Mouse (Mus musculus): ENCODE results near the gene Elof1. TPM values are rescaled to one million over a fixed set of nuclear protein-coding genes. Genes with fewer than 3 reads are reported as not detected.
"Not testable (repeated sequence)": the region's sequence is repeated elsewhere in the genome, so short reads cannot be mapped to it uniquely, and the experiment has no call there.

Gene Elof1
- total RNA-seq, 2 experiments from 2014 or later, result 80.6 to 88.5 TPM

DNA sequence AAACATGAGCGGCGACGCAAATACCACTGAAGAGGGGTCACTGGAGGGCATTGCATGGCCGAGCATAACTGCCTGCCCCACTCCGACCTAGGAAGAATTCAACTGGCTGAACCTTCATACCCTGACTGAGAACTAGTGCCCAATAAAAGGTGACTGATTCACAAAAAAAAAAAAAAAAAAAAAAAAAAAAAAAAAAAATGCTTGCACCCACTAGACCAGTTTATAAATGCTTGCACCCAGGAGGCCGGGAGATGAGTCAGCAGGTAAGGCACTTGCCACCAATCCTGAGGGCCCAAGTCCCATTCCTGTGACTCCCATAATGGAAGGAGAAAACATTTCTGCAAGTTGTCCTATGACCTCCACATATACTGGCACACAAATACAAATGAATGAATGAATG lies 24.2 kb downstream of the Elof1 start:
- DNase-seq, result no peak

DNA sequence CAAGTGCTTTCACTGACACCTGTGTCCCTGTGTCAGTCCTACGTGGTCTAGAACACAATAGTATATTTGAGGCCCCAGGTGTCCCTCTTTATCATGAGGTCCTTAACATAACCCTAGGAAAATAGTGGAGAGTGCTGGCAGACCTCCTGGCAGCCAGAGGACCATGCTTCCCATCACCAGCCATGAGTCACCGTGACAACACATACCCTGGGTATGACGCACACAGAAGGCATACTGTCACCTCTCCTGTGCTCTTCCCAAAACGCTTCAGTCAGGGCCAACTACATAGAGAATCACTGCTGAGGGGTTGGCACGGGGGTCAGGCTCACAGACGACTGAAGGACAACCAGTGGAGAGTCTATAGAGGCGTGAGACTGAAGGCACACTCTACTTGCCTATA lies 27.0 kb downstream of the Elof1 start:
- peak; percentile 51 for DNase-seq

DNA sequence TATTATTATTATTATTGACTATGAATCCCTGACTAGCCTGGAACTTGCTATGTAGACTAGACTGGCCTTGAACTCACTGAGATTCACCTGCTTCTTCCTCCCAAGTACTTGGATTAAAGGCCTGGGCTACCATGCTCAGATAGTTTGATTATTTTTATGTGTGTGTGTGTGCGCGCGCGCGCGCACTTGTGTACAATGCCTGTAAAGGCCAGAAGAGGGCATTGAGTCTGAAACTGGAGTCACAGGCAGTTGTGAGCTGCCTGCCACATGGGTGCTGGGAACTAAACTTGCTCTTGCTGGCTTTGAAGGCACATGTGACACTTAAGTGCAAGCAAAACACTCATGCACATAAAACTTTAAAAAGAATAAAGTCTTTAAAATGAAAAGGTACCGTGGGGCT lies 27.7 kb downstream of the Elof1 start:
- DNase-seq, result no peak

GRCm38 (mm10) chr9:22087034-22087618 lies 29.8 kb downstream of the Elof1 start:
- DNase-seq, result no peak

GRCm38 (mm10) chr9:22086012-22086411 lies 31.0 kb downstream of the Elof1 start:
- DNase-seq, result no peak

DNA sequence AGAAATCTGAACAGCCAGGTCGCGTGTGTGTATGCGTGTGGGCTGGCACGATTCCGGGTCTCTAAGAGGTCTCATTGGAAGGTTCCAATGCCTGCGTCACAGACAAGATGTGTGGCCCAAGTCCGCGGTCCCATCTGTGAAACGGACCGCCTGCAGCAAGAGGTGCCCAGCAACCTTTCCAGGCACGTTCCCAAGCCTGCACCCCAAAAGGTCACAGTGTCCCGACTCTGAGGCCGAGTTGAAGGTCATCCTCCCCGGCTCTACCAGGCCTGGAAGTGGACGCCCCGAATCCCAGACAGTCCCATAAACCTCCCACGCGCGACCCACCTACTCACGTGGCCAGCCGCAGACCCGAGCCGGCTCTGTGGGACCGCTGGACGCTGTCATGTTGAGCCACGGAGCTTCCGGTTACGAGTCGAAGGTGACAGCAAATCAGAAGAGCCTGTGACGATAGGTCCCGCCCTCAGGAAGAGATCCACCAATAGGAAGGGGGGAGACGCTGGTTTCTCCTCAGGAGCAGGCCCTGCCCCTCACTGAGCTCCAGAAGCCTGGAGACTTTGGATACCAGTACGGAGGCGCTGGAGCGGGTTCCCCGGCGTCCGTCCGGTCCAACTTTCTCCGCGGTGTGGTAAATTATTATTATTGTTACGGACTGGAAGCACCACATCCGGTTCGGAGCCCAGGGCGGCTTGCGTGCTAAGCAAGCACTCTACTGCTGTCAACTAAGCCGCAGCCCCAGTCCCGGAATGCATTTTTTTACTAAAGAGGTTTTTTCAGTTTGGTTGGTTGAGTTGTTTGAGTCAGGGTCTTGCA lies 31.7 kb downstream of the Elof1 start, which contains the start of gene Ecsit:
Gene Ecsit (minus strand): TSS at position 417 of the 813 bp plus-strand sequence.
- DNase-seq, result peak; percentile 92

DNA sequence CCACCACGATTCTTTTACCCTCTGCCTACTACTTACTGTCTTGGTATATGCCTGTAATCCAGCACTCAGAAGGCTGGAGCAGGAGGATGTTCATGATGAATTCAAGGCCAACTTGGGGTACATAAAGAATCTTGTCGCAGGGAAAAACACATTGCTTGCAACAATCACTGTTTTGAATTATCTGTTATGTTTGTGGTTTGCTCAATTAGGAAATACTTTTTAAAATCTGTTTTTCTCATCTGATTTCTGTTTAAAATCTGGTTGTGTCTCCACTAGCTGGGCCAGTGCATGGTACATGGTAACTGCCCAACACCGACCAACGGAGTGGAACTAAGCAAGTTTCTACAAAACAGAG lies 32.3 kb downstream of the Elof1 start:
- no peak for DNase-seq

- DNase-seq, result no peak
Observed at GRCm38 (mm10) chr9:22076223-22076622, 40.7 kb downstream of the Elof1 start.

DNA sequence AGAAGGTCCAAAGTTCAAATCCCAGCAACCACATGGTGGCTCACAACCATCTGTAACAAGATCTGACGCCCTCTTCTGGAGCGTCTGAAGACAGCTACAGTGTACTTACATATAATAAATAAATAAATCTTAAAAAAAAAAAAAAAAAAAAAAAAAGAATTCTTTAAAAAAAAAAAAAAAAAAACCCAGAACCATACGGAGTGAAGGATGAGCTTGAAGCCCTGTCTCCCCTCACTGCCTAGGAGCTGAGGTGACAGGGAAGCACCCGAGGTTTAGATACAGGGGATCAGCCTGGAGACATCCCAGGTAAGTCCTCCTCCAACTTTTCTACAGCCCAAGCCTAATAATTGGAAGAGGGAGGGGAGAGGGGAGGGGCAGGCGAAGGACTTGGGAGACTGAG lies 41.2 kb downstream of the Elof1 start:
- DNase-seq, result not testable (repeated sequence)

GRCm38 (mm10) chr9:22072276-22072675 lies 44.7 kb downstream of the Elof1 start:
- peak; percentile 19 for DNase-seq

- peak; percentile 97 for DNase-seq
Observed at GRCm38 (mm10) chr9:22070791-22071573, 46.0 kb downstream of the Elof1 start, which contains the start of the genes Gm49318 and Zfp653. Gm49318 (minus strand) TSS chr9:22071259. Zfp653 (minus strand) TSS chr9:22071376.

GRCm38 (mm10) chr9:22069881-22070553 lies 47.0 kb downstream of the Elof1 start:
- DNase-seq, result no peak

DNA sequence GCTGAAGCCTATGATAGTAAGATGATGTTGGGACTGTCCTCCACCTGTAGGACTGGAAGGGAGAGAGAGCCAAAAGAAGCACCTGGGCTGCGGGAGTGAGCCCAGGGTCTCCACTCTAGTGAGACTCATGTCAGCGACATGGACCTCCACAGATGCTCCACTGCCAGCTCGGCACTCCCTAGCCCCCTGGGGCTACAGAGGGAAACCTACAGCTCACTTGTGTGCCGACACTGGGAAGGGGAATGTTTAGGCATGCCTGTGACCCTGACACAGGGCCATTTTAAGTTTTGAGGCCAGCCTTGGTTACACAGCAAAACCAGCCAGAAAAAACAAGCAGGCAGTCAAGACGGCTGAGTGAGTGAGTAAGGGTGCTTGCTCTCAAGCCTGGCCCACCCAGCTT lies 49.8 kb downstream of the Elof1 start:
- DNase-seq, result no peak

- DNase-seq, result peak; percentile 83
Observed at GRCm38 (mm10) chr9:22066433-22066832, 50.5 kb downstream of the Elof1 start.

- no peak for DNase-seq
Observed at GRCm38 (mm10) chr9:22065642-22066041, 51.3 kb downstream of the Elof1 start.

GRCm38 (mm10) chr9:22064341-22064740 lies 52.6 kb downstream of the Elof1 start:
- no peak for DNase-seq

Small RNAs within 50 kb of the gene (microRNA-seq; reads per million reads assigned to microRNA genes)
- gene Mir7084, result not detected

Other genes starting within 250 kb of the Elof1 start
- gene Rab3d, start 199.0 kb downstream of the Elof1 start, total RNA-seq (2021), result 10 to 100 TPM; 37.2 to 45.4 TPM
- gene Ccdc159, start 189.7 kb downstream of the Elof1 start, total RNA-seq (2021), result 1 to 10 TPM; 5.6 to 8.8 TPM
- 100 to 1,000 TPM; 182 to 187 TPM for gene Tmem205, start 189.6 kb downstream of the Elof1 start, total RNA-seq (2021)
- gene Plppr2, start 180.1 kb downstream of the Elof1 start, total RNA-seq (2021), result 10 to 100 TPM; 21.9 to 22.3 TPM
- 10 to 100 TPM; 11.9 to 15.1 TPM for gene Swsap1, start 161.4 kb downstream of the Elof1 start, total RNA-seq (2021)
- 1 to 10 TPM; 7.0 to 9.1 TPM for gene Epor, start 153.7 kb downstream of the Elof1 start, total RNA-seq (2021)
- 10 to 100 TPM; 16.2 to 23.0 TPM for gene Rgl3, start 127.7 kb downstream of the Elof1 start, total RNA-seq (2021)
- gene Ccdc151, start 114.5 kb downstream of the Elof1 start, total RNA-seq (2021), result under 1 TPM; 0.39 to 1.00 TPM
- gene Prkcsh, start 114.4 kb downstream of the Elof1 start, total RNA-seq (2021), result 100 to 1,000 TPM; 116 to 119 TPM
- gene Elavl3, start 65.1 kb downstream of the Elof1 start, total RNA-seq (2021), result 1 to 10 TPM; 1.8 to 4.6 TPM
- not detected for gene Gm49318, start 45.9 kb downstream of the Elof1 start, total RNA-seq (2021)
- gene Zfp653, start 45.8 kb downstream of the Elof1 start, total RNA-seq (2021), result 10 to 100 TPM in 1 of 2 experiments, 1 to 10 TPM in 1; 9.7 to 11.8 TPM
- 10 to 100 TPM; 70.8 to 78.5 TPM for gene Ecsit, start 31.7 kb downstream of the Elof1 start, total RNA-seq (2021)
- gene Cnn1, start 18.0 kb downstream of the Elof1 start, total RNA-seq (2021), result 10 to 100 TPM in 1 of 2 experiments, 1 to 10 TPM in 1; 1.4 to 12.9 TPM
- 10 to 100 TPM; 28.0 to 74.3 TPM for gene Acp5, start 18.5 kb upstream of the Elof1 start, total RNA-seq (2021)
- gene Pigyl, start 39.7 kb upstream of the Elof1 start, total RNA-seq (2021), result 10 to 100 TPM; 46.4 to 54.9 TPM
- 1 to 10 TPM in 1 of 2 experiments, under 1 TPM in 1; 0.78 to 1.7 TPM for gene Zfp872, start 70.9 kb upstream of the Elof1 start, total RNA-seq (2021)
- gene Zfp809, start 108.5 kb upstream of the Elof1 start, total RNA-seq (2021), result 10 to 100 TPM; 30.4 to 37.4 TPM
- 1 to 10 TPM in 1 of 2 experiments, under 1 TPM in 1; 0.90 to 1.3 TPM for gene Zfp599, start 142.7 kb upstream of the Elof1 start, total RNA-seq (2021)
- gene Zfp810, start 190.5 kb upstream of the Elof1 start, total RNA-seq (2021), result 10 to 100 TPM in 1 of 2 experiments, 1 to 10 TPM in 1; 9.2 to 12.4 TPM